Mouse (Mus musculus) G1E (cell line): ENCODE results near the gene Pax1.

Source experiments
- CTCF ChIP-seq: IDR thresholded peaks from 2 replicates; pipeline ENCODE4 v1.5.1; 2012; ENCODE audit warnings: low read depth, low read length, inconsistent platforms, mixed read lengths
- POLR2AphosphoS5 ChIP-seq: IDR thresholded peaks from 2 replicates; pipeline ENCODE4 v1.6.1; 2012; ENCODE audit warnings: low read depth, low read length, inconsistent platforms; ENCODE audit not compliant: insufficient replicate concordance

GRCm38 (mm10) chr2:147363401-147364130, 1.8 kb downstream of the Pax1 start:
- TF ChIP-seq CTCF (no peak), POLR2AphosphoS5 (no peak)
